Mouse (Mus musculus): ENCODE measurements at regions not wholly inside any gene's neighbourhood (a gene's known extent, or its start where the extent isn't known, plus 50 kb on each side); places are given as distances from the start of the nearest gene placed in this dataset.

GRCm38 (mm10) chr13:28514245-28514644 is 256.9 kb downstream of the Gm11361 start:
- TF ChIP-seq POLR2A (IDR thresholded peaks at IDR 0.05; ENCODE audit: control insufficient read depth, extremely low read depth, insufficient read depth, low read length, poor library complexity) (no peak), CTCF (IDR thresholded peaks at IDR 0.05; ENCODE audit: borderline replicate concordance, control insufficient read depth, extremely low read depth, insufficient read depth, low read length, poor library complexity) (no peak)

All from thymus, adult 2 months (tissue).